Mouse (Mus musculus) frontal cortex, postnatal 14 days (tissue): ENCODE measurements around the gene Nmnat1.
"Not testable (repeated sequence)": the region's sequence is repeated elsewhere in the genome, so short reads cannot be mapped to it uniquely, and the experiment has no call there.

Experiments
- DNase-seq, 2 experiments: peaks; one replicate each; pipeline ENCODE4 v3.0.0; 2022; ENCODE audit warnings: low spot score in 2 of 2

Gene Nmnat1

GRCm38 (mm10) chr4:149489415-149490240 lies 4.6 kb upstream of the Nmnat1 start:
- DNase-seq: no peak

- DNase-seq: no peak
Measured at GRCm38 (mm10) chr4:149487729-149488128, 2.7 kb upstream of the Nmnat1 start.

- peak in 1 of 2 experiments; percentile 10 for DNase-seq
Measured at GRCm38 (mm10) chr4:149485825-149486206, 814 bp upstream of the Nmnat1 start.

- DNase-seq: peak in 1 of 2 experiments; percentile 10
Measured at GRCm38 (mm10) chr4:149484566-149484965, 436 bp downstream of the Nmnat1 start.

- DNase-seq: no peak
Measured at GRCm38 (mm10) chr4:149477078-149477477, 7.9 kb downstream of the Nmnat1 start, which contains the start of gene Tmem274. Tmem274 (plus strand) TSS chr4:149477378.

GRCm38 (mm10) chr4:149475096-149475495 lies 9.9 kb downstream of the Nmnat1 start:
- no peak for DNase-seq

- no peak for DNase-seq
Measured at GRCm38 (mm10) chr4:149469557-149469956, 15.4 kb downstream of the Nmnat1 start.

- DNase-seq: no peak
Measured at GRCm38 (mm10) chr4:149463435-149463950, 21.5 kb downstream of the Nmnat1 start.

- DNase-seq: no peak
Measured at GRCm38 (mm10) chr4:149462305-149462971, 22.6 kb downstream of the Nmnat1 start.

- DNase-seq: no peak
Measured at GRCm38 (mm10) chr4:149461579-149462304, 23.3 kb downstream of the Nmnat1 start.

- DNase-seq: not testable (repeated sequence)
Measured at GRCm38 (mm10) chr4:149460475-149460874, 24.5 kb downstream of the Nmnat1 start.

- no peak for DNase-seq
Measured at GRCm38 (mm10) chr4:149459425-149459824, 25.6 kb downstream of the Nmnat1 start.

GRCm38 (mm10) chr4:149458526-149458925 lies 26.5 kb downstream of the Nmnat1 start:
- DNase-seq: no peak

GRCm38 (mm10) chr4:149457831-149458430 lies 27.1 kb downstream of the Nmnat1 start:
- DNase-seq: no peak

- DNase-seq: not testable (repeated sequence)
Measured at GRCm38 (mm10) chr4:149457163-149457562, 27.8 kb downstream of the Nmnat1 start.

GRCm38 (mm10) chr4:149454879-149455278 lies 30.1 kb downstream of the Nmnat1 start, which contains the start of gene Rbp7:
Rbp7 (minus strand) TSS chr4:149454978.
- DNase-seq: no peak

- DNase-seq: no peak
Measured at GRCm38 (mm10) chr4:149454263-149454662, 30.7 kb downstream of the Nmnat1 start.

- DNase-seq: no peak
Measured at GRCm38 (mm10) chr4:149453656-149454055, 31.3 kb downstream of the Nmnat1 start.

- DNase-seq: no peak
Measured at GRCm38 (mm10) chr4:149450636-149451035, 34.4 kb downstream of the Nmnat1 start.

GRCm38 (mm10) chr4:149446309-149446708 lies 38.7 kb downstream of the Nmnat1 start:
- no peak for DNase-seq

- DNase-seq: peak in 1 of 2 experiments; percentile 41
Measured at GRCm38 (mm10) chr4:149445868-149446267, 39.1 kb downstream of the Nmnat1 start.
